Mouse (Mus musculus) urinary bladder, postnatal 14 days (tissue): ENCODE results near the gene Nedd9.
"Not testable (repeated sequence)": the region's sequence is repeated elsewhere in the genome, so short reads cannot be mapped to it uniquely, and the experiment has no call there.

Experiments
- DNase-seq: peaks from one replicate; pipeline ENCODE4 v3.0.0; 2021; ENCODE audit warnings: low spot score

Nedd9 gene

GRCm38 (mm10) chr13:41372555-41373460, 114.4 kb downstream of the Nedd9 start:
- DNase-seq: no peak

GRCm38 (mm10) chr13:41371547-41371946, 115.6 kb downstream of the Nedd9 start:
- no peak for DNase-seq

- no peak for DNase-seq
Observed at GRCm38 (mm10) chr13:41368612-41369011, 118.5 kb downstream of the Nedd9 start.

- DNase-seq: no peak
Observed at GRCm38 (mm10) chr13:41367176-41367611, 120.0 kb downstream of the Nedd9 start.

DNA sequence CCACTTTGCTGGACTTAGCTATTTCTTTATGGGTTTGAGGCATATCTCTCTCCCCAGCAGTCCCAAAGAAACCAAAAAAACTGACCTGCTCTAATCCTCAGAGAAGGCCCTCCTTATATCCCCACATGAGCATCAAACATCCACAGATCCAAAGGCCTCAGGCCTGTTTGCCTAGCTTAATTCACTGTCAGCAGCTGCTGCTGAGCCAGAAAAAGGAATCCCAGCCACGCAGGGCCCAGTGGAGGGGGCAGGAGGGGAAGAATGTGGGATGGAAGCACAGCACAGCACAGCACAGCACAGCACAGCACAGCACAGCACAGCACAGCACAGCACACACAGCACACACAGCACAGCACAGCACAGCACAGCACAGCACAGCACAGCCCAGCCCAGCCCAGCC, 120.6 kb downstream of the Nedd9 start:
- DNase-seq: not testable (repeated sequence)

DNA sequence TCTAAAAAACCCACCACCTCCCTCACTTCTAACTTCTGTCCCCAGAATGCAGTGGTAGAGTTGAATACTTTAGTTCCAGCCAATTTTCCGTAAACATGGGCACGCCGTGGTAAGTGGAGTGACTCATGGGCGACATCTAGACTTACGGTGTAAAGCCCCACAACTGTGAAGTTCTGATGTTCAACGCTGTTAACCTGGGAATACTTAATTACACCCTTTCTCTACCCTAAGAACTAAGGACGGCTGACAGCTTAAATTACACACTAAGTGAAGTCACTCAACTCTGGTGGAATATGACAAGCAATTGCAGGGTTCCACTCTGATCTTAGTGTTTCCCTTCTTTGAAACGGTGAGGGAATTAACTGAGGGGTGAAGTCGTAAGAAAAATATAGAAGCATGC, 122.9 kb downstream of the Nedd9 start:
- no peak for DNase-seq

DNA sequence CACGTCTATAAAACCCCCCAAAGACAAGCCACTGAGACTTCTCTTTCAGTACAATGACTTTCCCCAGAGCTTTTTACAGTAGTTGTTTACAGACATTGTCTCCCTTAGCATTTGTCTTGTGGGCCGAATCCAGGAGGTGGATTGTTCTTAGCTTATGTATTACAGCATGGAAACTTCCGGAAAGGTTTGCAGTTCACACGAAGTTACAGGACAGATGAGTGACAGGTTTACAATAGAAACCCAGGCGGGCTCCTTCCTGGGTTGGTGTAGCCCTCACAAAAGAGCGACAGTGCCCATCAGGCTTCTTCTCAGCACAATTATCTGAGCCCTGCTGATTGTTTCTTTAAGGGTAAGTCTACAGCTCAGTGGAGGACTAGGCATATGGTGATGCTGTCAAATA, 124.3 kb downstream of the Nedd9 start:
- no peak for DNase-seq

DNA sequence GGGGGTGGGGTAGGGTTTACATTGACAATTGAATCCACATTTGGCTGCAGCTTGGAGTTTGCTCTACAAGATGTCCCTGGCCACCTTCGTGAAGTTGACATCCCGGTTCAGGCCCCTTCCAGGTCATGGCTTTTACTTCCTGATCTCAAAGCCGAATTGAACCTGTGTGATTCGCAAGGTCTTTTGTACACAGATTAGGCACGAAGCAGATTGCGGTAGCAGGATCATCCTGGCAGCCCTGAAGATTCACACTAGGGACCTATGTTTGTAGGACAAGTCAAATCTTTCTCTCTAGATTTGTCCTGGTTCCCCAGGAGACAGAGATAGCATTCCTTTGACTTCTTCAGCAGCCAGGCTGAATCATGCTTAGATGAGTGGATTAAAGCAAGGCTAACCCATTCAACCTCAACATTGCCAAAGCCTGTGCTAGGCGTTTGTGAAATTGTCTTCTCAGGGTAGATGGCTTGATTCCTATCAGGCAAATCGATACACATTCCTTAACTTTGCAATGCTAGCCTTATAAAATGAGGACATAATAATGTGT, 126.8 kb downstream of the Nedd9 start:
- no peak for DNase-seq

DNA sequence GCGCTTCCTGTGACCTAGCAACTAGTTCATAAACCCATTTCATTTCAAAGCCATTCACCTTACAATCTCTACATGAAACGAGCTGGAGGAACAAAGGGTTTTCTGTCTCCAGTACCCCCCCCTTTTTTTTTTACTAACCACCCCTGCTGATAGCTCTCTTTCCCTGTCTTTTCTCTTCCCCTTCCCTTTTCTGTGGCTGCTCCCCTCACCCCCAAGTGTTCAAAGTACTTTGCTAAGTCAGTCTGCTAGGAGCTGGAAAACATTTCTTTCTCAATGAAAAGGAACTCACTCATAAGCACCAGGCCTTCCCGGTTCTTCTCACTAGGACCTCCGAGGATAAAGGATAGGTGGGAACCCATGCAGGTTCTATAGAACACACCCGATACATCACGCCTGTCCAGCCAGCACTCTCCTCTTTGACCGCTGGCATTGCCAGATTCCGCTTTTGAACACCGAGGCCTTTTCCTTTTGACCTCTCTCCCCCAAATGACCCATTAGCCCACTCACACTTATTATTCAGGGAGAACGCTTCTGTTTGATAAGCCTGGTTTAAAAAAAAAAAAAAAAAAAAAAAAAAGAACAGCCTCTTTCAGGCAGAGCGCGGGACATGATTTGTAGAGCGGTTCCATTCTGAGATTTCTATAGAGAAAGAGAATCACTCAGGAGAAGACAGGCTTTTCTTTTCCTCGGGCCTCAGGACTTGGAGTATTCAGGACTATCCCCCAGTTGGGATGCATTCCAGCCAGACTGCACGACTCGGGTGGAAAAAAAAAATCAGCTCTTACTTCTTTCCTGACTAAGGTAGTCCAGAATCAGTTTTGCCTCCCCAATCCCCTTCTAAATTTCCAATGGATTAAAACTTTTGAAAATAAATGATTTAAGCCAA, 127.6 kb downstream of the Nedd9 start:
- no peak for DNase-seq

DNA sequence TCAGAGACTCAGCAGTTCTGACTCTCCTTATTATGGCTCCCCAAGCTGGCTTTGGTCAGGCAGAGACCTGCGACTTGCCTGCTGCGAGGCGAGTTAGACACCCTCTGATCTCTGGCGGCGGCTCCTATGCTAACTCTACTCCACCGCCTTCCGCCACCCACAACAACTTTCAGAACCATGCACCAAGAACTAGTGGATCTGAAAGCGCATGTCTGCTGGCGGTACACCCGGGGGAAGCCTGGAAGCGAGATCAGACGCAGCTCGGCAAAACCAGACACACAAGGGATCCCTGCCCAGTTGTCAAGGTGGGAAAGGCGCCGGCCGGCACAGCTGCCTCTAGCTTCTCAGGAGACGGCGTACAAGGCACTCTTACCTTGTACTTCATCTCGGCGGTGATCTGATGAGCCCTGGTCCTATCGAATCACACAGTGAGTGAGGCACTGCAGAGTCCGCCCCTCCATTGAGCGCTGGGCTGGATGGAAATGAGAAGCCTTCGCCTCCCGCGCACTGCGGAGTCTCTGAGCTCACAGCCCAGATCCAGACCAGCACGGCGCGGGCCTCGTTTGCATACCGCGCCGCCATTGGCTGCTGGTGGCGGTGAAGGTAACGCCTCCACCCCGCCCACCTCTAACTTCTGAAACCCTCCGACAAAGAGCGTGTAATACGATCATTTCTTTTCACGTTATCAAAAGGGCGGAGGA, 128.5 kb downstream of the Nedd9 start:
- peak; percentile 95 for DNase-seq

DNA sequence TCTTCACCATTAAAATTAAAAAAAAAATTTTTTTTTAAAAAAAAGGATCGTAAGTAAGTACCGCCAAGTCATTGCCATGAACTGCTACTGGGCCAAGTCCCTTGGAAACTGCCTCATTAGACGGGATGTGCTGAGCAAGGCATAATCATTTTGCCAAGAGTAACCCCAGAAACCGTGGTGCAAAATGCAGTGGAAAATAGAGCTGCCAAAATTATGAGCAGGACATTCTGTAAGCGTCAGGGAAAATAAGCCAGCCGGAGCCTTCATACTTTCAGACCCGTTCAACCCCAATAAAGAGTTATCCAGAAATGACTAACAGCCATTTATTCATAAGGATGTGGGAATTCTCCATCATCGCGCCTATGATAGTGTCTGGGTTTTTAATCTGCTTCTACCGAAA, 129.2 kb downstream of the Nedd9 start:
- no peak for DNase-seq

DNA sequence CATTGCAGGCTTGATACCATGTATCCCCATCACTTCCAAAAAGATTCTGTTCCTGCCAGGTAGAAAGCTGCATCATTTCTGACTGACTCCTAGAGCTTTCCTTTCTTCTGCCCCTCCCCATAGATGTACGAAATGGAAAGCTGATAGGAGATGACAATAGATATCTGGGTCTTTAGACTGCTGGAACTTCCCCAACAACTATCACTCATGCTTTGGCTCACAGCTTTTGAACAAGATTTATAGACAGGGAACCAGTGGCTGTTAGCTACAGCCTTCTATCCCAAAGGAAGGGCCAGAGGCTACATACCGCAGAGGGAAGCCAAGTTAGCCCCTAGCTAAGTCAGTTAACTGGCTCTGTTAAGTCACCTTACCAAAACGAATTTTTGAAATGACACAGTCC, 129.6 kb downstream of the Nedd9 start:
- no peak for DNase-seq

DNA sequence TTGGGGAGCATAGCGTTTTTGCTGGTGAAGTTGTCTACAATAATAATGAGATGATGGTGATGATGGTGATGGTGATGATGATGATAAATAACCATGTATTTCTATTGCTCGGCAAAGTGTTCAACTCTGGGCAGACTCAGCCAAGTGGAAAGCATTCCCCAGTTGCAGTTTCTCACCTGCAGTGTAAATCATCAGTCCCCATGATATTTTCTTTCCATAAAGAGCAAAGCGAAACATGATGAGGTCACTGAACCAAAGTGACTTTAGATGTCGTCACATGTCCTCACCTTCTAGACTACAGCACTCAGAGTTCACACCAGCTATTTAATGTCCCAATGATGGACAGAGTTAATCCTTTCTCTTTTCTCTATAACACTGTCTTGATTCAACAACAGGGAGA, 130.0 kb downstream of the Nedd9 start:
- DNase-seq: no peak

DNA sequence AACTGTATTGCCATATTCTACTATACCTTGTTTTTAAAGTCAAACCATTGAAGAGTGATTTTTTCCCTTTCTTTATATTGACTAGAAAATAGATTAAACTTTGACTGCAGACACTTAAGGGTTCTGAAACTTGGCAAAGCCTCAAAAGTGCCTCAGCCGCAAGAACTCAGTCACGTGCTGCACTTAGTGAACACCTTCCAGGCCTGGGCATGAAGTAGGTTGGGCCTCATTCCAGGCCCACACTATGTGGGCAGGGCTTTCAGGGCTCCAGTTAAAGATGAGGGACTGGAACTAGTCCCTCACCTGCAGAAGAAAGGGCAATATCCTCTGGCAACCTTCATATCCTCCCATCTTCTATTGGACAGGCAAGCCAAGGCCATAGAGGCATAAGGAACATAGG, 131.6 kb downstream of the Nedd9 start:
- peak; percentile 42 for DNase-seq

GRCm38 (mm10) chr13:41354591-41354990, 132.6 kb downstream of the Nedd9 start:
- no peak for DNase-seq

DNA sequence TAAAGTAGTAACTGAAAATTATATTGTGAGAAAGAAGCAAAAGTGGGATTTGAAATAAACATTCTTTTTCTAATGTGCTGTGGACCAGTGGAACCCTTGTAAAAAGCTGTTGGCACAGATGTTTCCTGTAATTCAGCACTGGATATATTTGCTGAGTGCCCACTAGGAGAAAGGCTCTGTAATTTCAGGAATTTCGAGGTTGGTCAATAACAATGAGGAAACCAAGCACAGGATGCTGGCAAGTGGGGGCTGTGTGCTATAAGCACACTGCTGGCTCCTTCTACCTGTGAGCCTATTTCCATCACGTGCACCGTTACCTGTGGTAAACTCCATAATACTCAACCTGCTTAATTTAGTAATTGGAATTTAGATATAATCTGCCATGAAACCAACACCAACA, 133.5 kb downstream of the Nedd9 start:
- DNase-seq: no peak

DNA sequence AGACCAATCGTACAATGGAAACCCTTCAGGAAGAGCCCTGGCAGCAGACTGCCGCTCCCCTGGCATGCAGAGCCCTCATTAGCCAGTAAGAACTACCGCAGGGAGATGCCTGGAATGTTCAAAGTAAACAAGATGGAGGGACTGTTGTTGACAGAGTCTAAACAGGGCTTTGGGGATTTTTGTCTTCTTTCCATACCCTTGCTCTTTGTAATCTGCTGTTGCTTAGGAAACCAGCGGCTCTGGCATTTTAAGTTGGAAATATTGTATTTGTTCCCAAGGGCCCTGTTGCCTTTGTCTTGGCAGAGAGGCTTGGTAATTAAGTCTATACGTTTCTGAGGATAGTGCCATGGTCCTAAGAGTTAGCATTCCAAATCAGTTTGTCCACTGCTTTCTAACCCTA, 134.8 kb downstream of the Nedd9 start:
- DNase-seq: no peak

- DNase-seq: no peak
Observed at GRCm38 (mm10) chr13:41350589-41350988, 136.6 kb downstream of the Nedd9 start.

GRCm38 (mm10) chr13:41349770-41350169, 137.4 kb downstream of the Nedd9 start:
- no peak for DNase-seq

DNA sequence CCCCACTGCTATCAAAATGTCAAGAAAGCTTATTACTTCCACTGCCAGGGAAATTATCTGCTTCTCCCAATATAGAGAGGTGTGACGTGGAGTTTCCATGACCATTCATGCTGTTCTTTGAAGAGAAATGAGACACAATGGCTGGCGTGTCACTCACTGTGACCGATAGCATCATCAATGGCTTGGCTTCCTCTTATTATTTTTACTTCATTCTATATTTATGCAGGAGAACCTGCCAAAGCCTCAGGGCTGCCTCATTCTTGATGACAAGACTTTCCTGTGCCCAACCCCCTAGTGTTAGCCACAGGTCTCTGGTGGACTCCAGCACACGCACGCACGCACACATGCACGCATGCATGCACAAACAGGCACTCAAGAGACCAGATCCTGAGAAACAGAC, 141.4 kb downstream of the Nedd9 start:
- DNase-seq: no peak

DNA sequence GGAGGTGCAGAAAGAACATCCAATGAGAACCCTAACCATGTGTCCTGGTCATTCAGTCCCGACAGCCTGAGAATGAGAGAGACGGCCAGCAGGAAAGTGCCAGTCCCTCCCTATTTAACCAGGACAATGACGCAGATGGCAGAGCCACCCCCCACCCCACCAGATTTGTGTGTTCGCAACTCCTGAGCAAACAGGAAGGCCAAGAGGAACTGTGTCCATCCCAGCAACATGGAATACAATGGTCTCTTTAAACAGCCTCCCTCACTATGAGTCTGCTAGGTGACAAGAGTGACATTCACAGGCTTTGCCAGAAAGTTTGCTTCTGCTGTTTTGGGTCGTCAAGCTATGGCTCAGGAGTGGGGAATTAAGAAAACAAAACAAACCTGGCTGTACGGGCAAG, 141.9 kb downstream of the Nedd9 start:
- DNase-seq: no peak

- DNase-seq: no peak
Observed at GRCm38 (mm10) chr13:41343887-41344266, 143.3 kb downstream of the Nedd9 start.
